Mouse (Mus musculus) inflammation-experienced regulatory T-cells, adult 6 months (primary cell): ENCODE data around the gene Cacybp. TPM values are rescaled to one million over a fixed set of nuclear protein-coding genes. Genes with fewer than 3 reads are reported as not detected.

Experiments
- ATAC-seq: one replicate; pipeline ENCODE4 v1.8.0; 2017
- polyA plus RNA-seq, 3 experiments: library from polyadenylated mRNA; unstranded; fragments of 100-300 nt; shearing (Covaris generic); gene quantifications; one replicate each; pipeline ENCODE4 v1.2.1; 2017

The Cacybp gene
- polyA plus RNA-seq, result 100 to 1,000 TPM in 2 of 3 experiments, 10 to 100 TPM in 1; 88.4 to 163 (median 107) TPM

- ATAC-seq, result peak; percentile 89
Observed at GRCm38 (mm10) chr1:160212703-160213669, at the start of gene Cacybp. Gene Cacybp (minus strand): TSS chr1:160212875.

- no peak for ATAC-seq
Observed at GRCm38 (mm10) chr1:160262415-160262814, 49.7 kb upstream of the Cacybp start.

GRCm38 (mm10) chr1:160261849-160262248 lies 49.2 kb upstream of the Cacybp start:
- ATAC-seq, result no peak

- no peak for ATAC-seq
Observed at GRCm38 (mm10) chr1:160260605-160261004, 47.9 kb upstream of the Cacybp start.

GRCm38 (mm10) chr1:160259884-160260283 lies 47.2 kb upstream of the Cacybp start:
- no peak for ATAC-seq

GRCm38 (mm10) chr1:160253108-160253507 lies 40.4 kb upstream of the Cacybp start:
- ATAC-seq, result no peak

- ATAC-seq, result no peak
Observed at GRCm38 (mm10) chr1:160251388-160252007, 38.8 kb upstream of the Cacybp start.

GRCm38 (mm10) chr1:160250782-160251181 lies 38.1 kb upstream of the Cacybp start:
- no peak for ATAC-seq

GRCm38 (mm10) chr1:160249786-160250185 lies 37.1 kb upstream of the Cacybp start:
- ATAC-seq, result no peak

GRCm38 (mm10) chr1:160247473-160247872 lies 34.8 kb upstream of the Cacybp start:
- peak; percentile 51 for ATAC-seq

- ATAC-seq, result peak; percentile 49
Observed at GRCm38 (mm10) chr1:160246844-160247243, 34.2 kb upstream of the Cacybp start.

- peak; percentile 57 for ATAC-seq
Observed at GRCm38 (mm10) chr1:160245954-160246353, 33.3 kb upstream of the Cacybp start.

- ATAC-seq, result peak; percentile 46
Observed at GRCm38 (mm10) chr1:160244689-160245088, 32.0 kb upstream of the Cacybp start.

- no peak for ATAC-seq
Observed at GRCm38 (mm10) chr1:160240091-160240490, 27.4 kb upstream of the Cacybp start.

- no peak for ATAC-seq
Observed at GRCm38 (mm10) chr1:160238852-160239443, 26.3 kb upstream of the Cacybp start.

GRCm38 (mm10) chr1:160237981-160238380 lies 25.3 kb upstream of the Cacybp start:
- ATAC-seq, result no peak

- ATAC-seq, result peak; percentile 71
Observed at GRCm38 (mm10) chr1:160233921-160234320, 21.2 kb upstream of the Cacybp start.

GRCm38 (mm10) chr1:160232113-160232512 lies 19.4 kb upstream of the Cacybp start:
- no peak for ATAC-seq

GRCm38 (mm10) chr1:160231013-160231412 lies 18.3 kb upstream of the Cacybp start:
- no peak for ATAC-seq

- no peak for ATAC-seq
Observed at GRCm38 (mm10) chr1:160227850-160228249, 15.2 kb upstream of the Cacybp start.

GRCm38 (mm10) chr1:160227196-160227595 lies 14.5 kb upstream of the Cacybp start:
- no peak for ATAC-seq

GRCm38 (mm10) chr1:160224093-160224492 lies 11.4 kb upstream of the Cacybp start:
- ATAC-seq, result no peak

- ATAC-seq, result no peak
Observed at GRCm38 (mm10) chr1:160217898-160218297, 5.2 kb upstream of the Cacybp start.
